Mouse (Mus musculus) left cerebral cortex, postnatal 4 days (tissue): ENCODE measurements around the gene Chd2. TPM values are rescaled to one million over a fixed set of nuclear protein-coding genes. Genes with fewer than 3 reads are reported as not detected.
"Not testable (repeated sequence)": the region's sequence is repeated elsewhere in the genome, so short reads cannot be mapped to it uniquely, and the experiment has no call there.

Experiments
- DNase-seq: peaks from one replicate; pipeline ENCODE4 v3.0.0-alpha.2; 2022
- intact Hi-C: fragments of 180-260 bp; cut with DNase I; formaldehyde crosslinking; loops from one replicate; pipeline ENCODE4 v1.15.1; 2025
- total RNA-seq, 2 experiments: library from RNA; stranded (reverse); gene quantifications; 2 replicates each; pipeline ENCODE4 v1.2.3; 2021

Chd2 gene
- total RNA-seq, 2 experiments from 2014 or later, result 52.5 to 57.9 TPM

GRCm38 (mm10) chr7:73523608-73524259 lies 17.9 kb downstream of the Chd2 start:
- intact Hi-C loops, result no loop called here
- DNase-seq, result no peak

- no peak for DNase-seq
- intact Hi-C loops, result no loop called here
These were observed 18.4 kb downstream of the Chd2 start for GRCm38 (mm10) chr7:73523183-73523582.

GRCm38 (mm10) chr7:73521277-73522193 lies 20.1 kb downstream of the Chd2 start:
- DNase-seq, result no peak
- intact Hi-C loops, result no loop called here

- no peak for DNase-seq
- intact Hi-C loops, result no loop called here
These were observed 21.4 kb downstream of the Chd2 start for GRCm38 (mm10) chr7:73520231-73520630.

- intact Hi-C loops, result no loop called here
- DNase-seq, result no peak
These were observed 22.4 kb downstream of the Chd2 start for GRCm38 (mm10) chr7:73519060-73519796.

- DNase-seq, intact Hi-C loops: not testable (repeated sequence)
These were observed 23.2 kb downstream of the Chd2 start for GRCm38 (mm10) chr7:73518373-73518980.

GRCm38 (mm10) chr7:73517432-73518054 lies 24.1 kb downstream of the Chd2 start:
- intact Hi-C loops, result no loop called here

GRCm38 (mm10) chr7:73516820-73517219 lies 24.8 kb downstream of the Chd2 start:
- no peak for DNase-seq
- intact Hi-C loops, result no loop called here

More at GRCm38 (mm10) chr7:73517432-73518054, 24.1 kb downstream of the Chd2 start:
- DNase-seq, result no peak

GRCm38 (mm10) chr7:73514560-73514959 lies 27.1 kb downstream of the Chd2 start:
- intact Hi-C loops, result no loop called here
- DNase-seq, result no peak

GRCm38 (mm10) chr7:73512422-73512821 lies 29.2 kb downstream of the Chd2 start:
- intact Hi-C loops, result no loop called here
- no peak for DNase-seq

GRCm38 (mm10) chr7:73508688-73509087 lies 32.9 kb downstream of the Chd2 start:
- DNase-seq, result no peak

GRCm38 (mm10) chr7:73507491-73507890 lies 34.1 kb downstream of the Chd2 start:
- intact Hi-C loops, result no loop called here
- DNase-seq, result peak; percentile 78

More at GRCm38 (mm10) chr7:73508688-73509087, 32.9 kb downstream of the Chd2 start:
- intact Hi-C loops, result no loop called here

GRCm38 (mm10) chr7:73506852-73507251 lies 34.8 kb downstream of the Chd2 start:
- DNase-seq, result no peak
- intact Hi-C loops, result no loop called here

- DNase-seq, result no peak
- intact Hi-C loops, result no loop called here
These were observed 36.4 kb downstream of the Chd2 start for GRCm38 (mm10) chr7:73505266-73505665.

- intact Hi-C loops, result no loop called here
- no peak for DNase-seq
These were observed 43.4 kb downstream of the Chd2 start for GRCm38 (mm10) chr7:73498200-73498599.

- DNase-seq, result no peak
- intact Hi-C loops, result no loop called here
These were observed 52.4 kb downstream of the Chd2 start for GRCm38 (mm10) chr7:73489261-73489660.

GRCm38 (mm10) chr7:73481094-73481493 lies 60.5 kb downstream of the Chd2 start:
- intact Hi-C loops, result no loop called here
- DNase-seq, result no peak

- intact Hi-C loops, result no loop called here
These were observed 62.1 kb downstream of the Chd2 start for GRCm38 (mm10) chr7:73479506-73479905.

GRCm38 (mm10) chr7:73478157-73479058 lies 63.2 kb downstream of the Chd2 start:
- no peak for DNase-seq
- intact Hi-C loops, result no loop called here

More at GRCm38 (mm10) chr7:73479506-73479905, 62.1 kb downstream of the Chd2 start:
- DNase-seq, result no peak
